Mouse (Mus musculus): ENCODE measurements around the gene L1td1.

GRCm38 (mm10) chr4:98728716-98729115, 2.2 kb downstream of the L1td1 start:
- TF ChIP-seq CTCF (IDR thresholded peaks at IDR 0.05) (no peak), EP300 (IDR thresholded peaks at IDR 0.05) (no peak)

Measured in lung, postnatal 0 days (tissue).